Mouse (Mus musculus) Patski (cell line): ENCODE measurements at regions not wholly inside any gene's neighbourhood (a gene's known extent, or its start where the extent isn't known, plus 50 kb on each side); places are given as distances from the start of the nearest gene placed in this dataset.

Source experiments
- ATAC-seq: fragments of 100-300 bp; one replicate; pipeline ENCODE4 v1.8.0; 2021
- CTCF ChIA-PET: fragments of 350-600 bp; sonication (Branson Sonifier 250); formaldehyde crosslinking; loops from one replicate; lab custom pipeline; 2022; ENCODE audit warnings: inconsistent platforms; lab: Charles Lee
- POLR2A ChIA-PET: fragments of 350-600 bp; sonication (Branson Sonifier 250); formaldehyde crosslinking; loops from one replicate; lab custom pipeline; 2022; ENCODE audit warnings: antibody characterized with exemption, inconsistent platforms; lab: Charles Lee
- DNase-seq: peaks from one replicate; pipeline ENCODE4 v3.0.0-alpha.2; 2011; ENCODE audit warnings: low read depth, low spot score
- H3K27me3 ChIP-seq: fragments of 371-371 bp; one replicate; pipeline ENCODE4 v1.5.1; 2021
- CTCF ChIP-seq: fragments of 100-300 bp; IDR thresholded peaks from one replicate; pipeline ENCODE4 v1.5.1; 2021
- in situ Hi-C: fragments of 300-500 bp; cut with MboI; formaldehyde crosslinking; loops from 3 replicates; pipeline ENCODE4 v1.11.1; 2018; ENCODE audit warnings: low pct_unique_long_range_greater_than_20kb, mixed read lengths

- CTCF ChIA-PET, result interaction anchor here (1.1 kb wide), 1 partner anchor 10 kb away, joined by 5 read pairs; no protein-coding TSS in a partner anchor
- DNase-seq, result no peak
- ATAC-seq, result no peak
- in situ Hi-C loops, result no loop called here
- POLR2A ChIA-PET, result no interaction called here
- TF ChIP-seq CTCF, result no peak
- no peaks in the 10 kb centered on the region for H3K27me3 ChIP-seq
These were observed 51.7 kb upstream of the Podxl start for GRCm38 (mm10) chr6:31615426-31615970.

- ATAC-seq (no peak), DNase-seq (no peak)
- ChIA-PET CTCF (interaction anchor here (1.1 kb wide), 1 partner anchor 9 kb away, joined by 5 read pairs; no protein-coding TSS in a partner anchor), POLR2A (interaction anchor here (1.0 kb wide), 1 partner anchor 9 kb away, joined by 3 read pairs; no protein-coding TSS in a partner anchor)
- TF ChIP-seq CTCF, result no peak
- in situ Hi-C loops, result no loop called here
- no peaks in the 10 kb centered on the region for H3K27me3 ChIP-seq
These were observed 50.8 kb upstream of the Podxl start for GRCm38 (mm10) chr6:31614563-31614962.

- ChIA-PET CTCF (no interaction called here), POLR2A (interaction anchor here (1.0 kb wide), 1 partner anchor 8 kb away, joined by 3 read pairs; no protein-coding TSS in a partner anchor)
- in situ Hi-C loops, result no loop called here
- no peak for ATAC-seq
- TF ChIP-seq CTCF, result no peak
- DNase-seq, result no peak
- no peaks in the 10 kb centered on the region for H3K27me3 ChIP-seq
These were observed 50.0 kb upstream of the Podxl start for GRCm38 (mm10) chr6:31613590-31614319.
